Mouse (Mus musculus) ovary, postnatal 14 days (tissue): ENCODE data around the gene Dhx34.
"Not testable (repeated sequence)": the region's sequence is repeated elsewhere in the genome, so short reads cannot be mapped to it uniquely, and the experiment has no call there.

Experiments used
- DNase-seq: peaks from one replicate; pipeline ENCODE4 v3.0.0; 2022; ENCODE audit warnings: low spot score

The Dhx34 gene

GRCm38 (mm10) chr7:16221582-16222272, at the start of gene Dhx34:
Gene Dhx34, minus strand, starts transcription at chr7:16222037.
- DNase-seq, result peak; percentile 93

- DNase-seq, result no peak
Measured at GRCm38 (mm10) chr7:16271139-16271538, 49.3 kb upstream of the Dhx34 start.

- not testable (repeated sequence) for DNase-seq
Measured at GRCm38 (mm10) chr7:16266593-16266992, 44.8 kb upstream of the Dhx34 start.

DNA sequence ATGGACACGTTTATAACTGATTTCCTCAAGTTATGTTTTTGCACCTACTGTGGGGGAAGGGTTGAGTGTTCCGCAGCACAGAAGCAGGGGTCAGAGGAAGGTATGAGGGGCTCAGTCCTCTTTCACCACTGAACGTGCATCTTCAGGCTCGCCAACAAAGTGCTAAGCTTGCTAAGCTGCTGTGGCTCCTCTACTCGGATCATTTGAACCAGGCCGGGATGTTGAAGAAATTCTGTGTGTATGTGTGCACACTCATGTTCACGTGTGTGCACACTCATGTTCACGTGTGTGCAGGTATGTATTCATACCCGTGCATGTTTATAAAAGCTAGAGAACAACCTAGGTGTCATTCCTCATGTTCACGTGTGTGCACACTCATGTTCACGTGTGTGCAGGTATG, 44.0 kb upstream of the Dhx34 start:
- no peak for DNase-seq

- no peak for DNase-seq
Measured at GRCm38 (mm10) chr7:16263843-16264242, 42.0 kb upstream of the Dhx34 start.

- DNase-seq, result peak; percentile 64
Measured at GRCm38 (mm10) chr7:16263015-16263787, 41.4 kb upstream of the Dhx34 start.

DNA sequence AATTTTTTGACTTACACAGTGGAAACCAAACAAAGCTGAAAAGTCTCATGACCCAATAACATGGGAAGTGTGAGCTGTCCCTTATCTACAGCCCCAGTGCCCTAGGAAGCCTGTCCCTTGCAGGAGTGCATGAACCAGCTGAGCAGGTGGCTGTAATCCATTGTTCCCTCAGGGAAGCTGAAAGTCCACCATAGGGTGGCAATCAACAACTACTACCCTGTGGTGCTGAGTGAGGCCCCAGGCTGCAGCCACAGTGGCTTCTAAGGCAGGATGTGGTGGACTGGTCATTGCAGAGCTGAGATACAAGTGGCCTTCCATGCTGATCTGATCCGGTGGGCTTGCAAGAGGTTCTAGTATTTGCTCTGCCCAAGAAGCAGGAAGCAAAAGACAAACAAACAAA, 39.3 kb upstream of the Dhx34 start:
- no peak for DNase-seq

DNA sequence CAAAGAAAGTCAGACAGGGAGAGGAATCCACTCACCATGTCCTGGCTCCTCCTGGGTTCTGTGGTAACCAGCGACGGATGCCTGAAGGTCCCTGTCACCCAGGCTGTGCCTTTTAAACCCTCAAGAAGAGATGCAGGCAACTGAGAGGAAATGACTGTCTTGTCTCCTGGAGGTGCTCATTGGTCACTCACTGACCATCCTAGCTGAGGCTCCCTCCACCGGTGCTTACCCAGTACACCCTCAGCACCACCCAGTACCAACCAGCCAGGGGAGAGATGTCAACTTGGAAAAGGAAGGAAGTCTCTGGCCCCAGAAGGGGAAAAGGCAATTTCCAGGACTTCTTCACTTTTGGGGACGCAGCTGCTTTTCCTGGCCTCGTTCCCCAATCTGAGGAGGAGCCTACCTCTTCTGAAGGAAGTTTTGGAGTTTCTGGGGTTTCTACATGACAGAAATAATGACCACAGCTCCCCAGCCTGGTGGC, 37.3 kb upstream of the Dhx34 start, which contains the start of gene C5ar1:
TSS of gene C5ar1 (minus strand) at position 431 of the 481 bp plus-strand sequence.
- no peak for DNase-seq

DNA sequence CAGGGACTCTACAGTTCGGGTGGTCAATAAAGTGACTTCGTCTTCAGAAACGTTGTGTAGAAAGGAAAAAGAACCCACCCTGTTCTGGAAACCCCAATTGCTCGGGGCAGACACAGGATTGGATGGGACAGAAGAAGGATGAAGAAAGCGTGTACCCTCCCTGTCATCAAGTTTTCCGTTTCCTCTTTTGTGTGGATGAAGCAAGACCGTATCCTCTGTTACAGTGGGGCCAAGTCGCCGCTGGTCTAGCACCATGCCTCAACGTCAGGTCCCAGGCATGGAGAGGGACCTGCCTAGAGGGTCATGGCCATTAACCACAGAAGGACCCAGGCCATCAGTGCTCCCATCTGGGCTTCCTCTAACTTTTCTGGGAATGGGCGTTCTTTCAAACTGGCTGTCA, 36.0 kb upstream of the Dhx34 start:
- DNase-seq, result no peak

- DNase-seq, result not testable (repeated sequence)
Measured at GRCm38 (mm10) chr7:16255963-16256362, 34.1 kb upstream of the Dhx34 start.

GRCm38 (mm10) chr7:16254195-16254594, 32.4 kb upstream of the Dhx34 start:
- DNase-seq, result no peak

GRCm38 (mm10) chr7:16250687-16251086, 28.9 kb upstream of the Dhx34 start:
- DNase-seq, result no peak

DNA sequence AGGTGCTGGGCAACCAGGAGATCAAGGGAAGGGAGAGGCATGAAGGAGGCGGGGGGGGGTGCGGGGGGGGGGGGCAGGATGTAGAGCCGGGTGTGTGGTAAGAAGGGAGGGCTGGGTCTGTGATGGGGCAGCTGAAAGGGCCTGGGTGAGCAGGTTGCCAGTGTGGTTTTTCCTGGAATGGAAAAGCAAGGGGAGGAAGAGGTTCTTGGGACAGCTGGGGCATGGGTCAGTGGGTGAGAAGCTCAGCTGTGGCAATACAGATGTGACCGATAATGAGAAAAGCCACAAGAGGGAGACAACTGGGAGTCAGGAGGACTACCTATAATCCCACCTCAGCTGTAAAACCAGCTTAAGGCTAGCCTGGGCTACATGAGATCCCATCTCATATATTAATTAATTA, 24.1 kb upstream of the Dhx34 start:
- no peak for DNase-seq

DNA sequence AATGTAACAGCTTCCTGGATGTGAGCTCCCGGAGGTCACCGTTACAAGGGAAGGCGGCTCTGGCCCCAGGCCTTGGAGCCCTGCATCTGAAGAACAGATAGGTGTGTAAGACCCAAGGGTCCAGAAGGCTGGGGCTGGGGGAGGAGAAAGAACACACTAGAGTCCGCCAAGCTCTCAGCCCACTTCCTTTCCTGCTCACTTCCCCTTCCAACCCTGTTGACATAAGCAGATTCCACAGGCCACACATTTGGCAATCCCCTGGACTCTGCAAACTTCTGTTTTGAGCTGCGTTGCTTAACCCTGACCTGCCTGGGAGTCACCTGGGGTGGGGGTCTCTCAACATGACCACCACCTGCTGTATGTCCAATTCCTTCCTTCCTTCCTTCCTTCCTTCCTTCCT, 22.2 kb upstream of the Dhx34 start, which contains the start of gene C5ar2:
TSS of gene C5ar2 (minus strand) at position 88 of the 400 bp plus-strand sequence.
- no peak for DNase-seq

- DNase-seq, result no peak
Measured at GRCm38 (mm10) chr7:16242198-16242597, 20.4 kb upstream of the Dhx34 start.

GRCm38 (mm10) chr7:16241787-16242186, 19.9 kb upstream of the Dhx34 start:
- DNase-seq, result no peak

- no peak for DNase-seq
Measured at GRCm38 (mm10) chr7:16240978-16241303, 19.1 kb upstream of the Dhx34 start.

DNA sequence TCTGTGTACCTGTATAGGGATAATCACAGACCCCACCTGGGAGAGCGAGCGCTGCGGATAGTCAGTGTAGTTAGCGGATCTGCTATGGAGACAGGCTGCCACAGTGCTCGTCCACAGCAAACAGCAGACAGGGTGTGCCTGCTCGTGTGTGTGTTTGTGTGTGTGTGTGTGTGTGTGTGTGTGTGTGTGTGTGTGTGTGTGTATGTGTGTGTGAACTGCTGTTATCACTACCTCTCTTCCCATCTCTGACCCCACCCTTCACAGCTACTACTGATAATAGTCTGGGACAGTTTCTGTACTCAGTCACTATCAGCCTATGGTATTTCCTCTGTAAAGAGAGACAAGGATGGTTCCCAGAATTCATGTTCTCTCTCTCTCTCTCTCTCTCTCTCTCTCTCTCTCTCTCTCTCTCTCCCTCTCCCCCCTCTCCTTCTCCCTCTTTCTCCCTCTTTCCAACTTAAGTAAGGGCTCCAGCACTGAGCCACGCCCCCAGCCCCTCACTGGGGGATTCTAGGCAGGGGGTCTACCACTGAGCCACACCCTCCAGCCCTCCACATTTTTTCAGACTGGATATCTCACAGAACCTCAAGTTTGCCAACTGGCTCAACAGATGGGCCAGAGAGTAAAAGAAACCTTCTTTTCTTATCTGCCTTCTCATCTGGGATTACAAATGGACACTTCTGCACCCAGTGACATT, 18.6 kb upstream of the Dhx34 start:
- no peak for DNase-seq

GRCm38 (mm10) chr7:16239554-16239997, 17.7 kb upstream of the Dhx34 start:
- DNase-seq, result no peak

DNA sequence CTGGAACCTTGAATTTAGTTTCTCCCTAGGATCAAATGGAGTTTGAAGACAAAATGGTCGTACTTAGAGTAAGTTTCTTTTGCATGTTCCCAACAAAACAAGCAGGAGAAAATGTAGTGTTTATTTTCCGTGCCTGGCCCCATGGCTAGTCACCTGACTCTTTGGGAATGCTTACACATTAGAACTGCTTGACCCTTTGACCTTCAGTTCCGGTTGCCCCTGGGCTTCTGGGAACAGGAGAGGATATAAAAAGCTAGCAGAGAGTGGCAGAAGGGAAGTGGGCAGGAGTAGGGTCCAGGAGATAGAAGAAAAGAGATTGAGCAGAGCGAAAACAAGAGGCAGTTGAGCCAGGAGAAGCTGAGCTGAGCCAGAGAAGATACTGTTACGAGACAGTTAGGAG, 8.0 kb upstream of the Dhx34 start:
- DNase-seq, result no peak

DNA sequence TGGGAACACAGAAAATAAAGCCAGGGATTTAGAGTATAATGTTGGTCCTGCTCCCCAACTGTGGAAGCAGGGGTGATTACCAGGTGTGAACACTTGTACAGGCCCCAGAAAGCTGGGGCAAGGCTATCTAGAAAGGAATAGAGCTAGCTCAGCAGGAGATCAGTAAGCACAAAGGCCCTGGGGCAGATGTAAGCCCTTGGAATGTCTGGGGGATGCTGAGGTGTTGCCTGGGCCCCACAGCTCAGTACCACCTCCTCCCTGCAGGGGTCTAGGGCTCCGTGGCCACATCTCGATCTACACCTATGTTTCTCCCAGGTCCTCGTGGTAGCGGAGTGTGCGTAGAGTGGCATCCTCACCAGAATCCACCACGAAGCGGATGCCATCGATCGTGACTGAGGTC, 7.9 kb downstream of the Dhx34 start:
- no peak for DNase-seq

DNA sequence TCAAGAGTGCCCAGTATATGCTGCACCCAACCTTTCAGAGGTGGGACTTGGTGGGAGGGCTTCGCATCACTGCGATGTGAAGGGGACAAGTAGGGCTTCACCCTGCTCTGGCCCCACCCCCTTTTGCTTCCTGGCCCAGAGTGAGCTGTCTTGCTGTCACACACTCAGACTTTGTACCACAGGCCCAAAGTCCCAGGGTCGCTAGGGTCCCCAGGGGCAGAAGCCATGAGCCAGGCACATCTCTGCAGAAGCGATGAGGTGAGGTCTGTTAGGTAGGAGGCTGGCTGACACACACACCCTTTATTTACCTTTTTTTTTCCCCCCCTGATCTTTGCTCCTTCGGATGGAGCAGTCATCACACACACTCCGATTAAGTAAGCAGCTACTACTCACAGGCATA, 8.6 kb downstream of the Dhx34 start:
- no peak for DNase-seq
